Mouse (Mus musculus) neural tube, embryonic 11.5 days (tissue): ENCODE measurements around the gene Rtf2. TPM values are rescaled to one million over a fixed set of nuclear protein-coding genes. Genes with fewer than 3 reads are reported as not detected.

ENCODE experiments used
- ATAC-seq: fragments of 200-750 bp; cut with Nextera tagmentation; 2 replicates; pipeline ENCODE4 v1.8.0; 2017; ENCODE audit warnings: moderate number of reproducible peaks, mild to moderate bottlenecking, moderate TSS enrichment, moderate library complexity; ENCODE audit not compliant: insufficient read depth, low FRiP score, low TSS enrichment
- DNase-seq: peaks from one replicate; pipeline ENCODE4 v3.0.0-alpha.2; 2015; ENCODE audit warnings: low spot score
- H3K27ac ChIP-seq: fragments of 300-500 bp; sonication (generic); 2 replicates; pipeline ENCODE4 v1.5.1; 2014; ENCODE audit warnings: low read depth, mild to moderate bottlenecking, low read length
- H3K27me3 ChIP-seq: fragments of 300-500 bp; sonication (generic); 2 replicates; pipeline ENCODE4 v1.6.1; 2014; ENCODE audit warnings: mild to moderate bottlenecking, low read length, mixed read lengths; ENCODE audit not compliant: control insufficient read depth, insufficient read depth
- H3K36me3 ChIP-seq: fragments of 300-500 bp; sonication (generic); 2 replicates; pipeline ENCODE4 v1.6.1; 2014; ENCODE audit warnings: mild to moderate bottlenecking, low read length, moderate library complexity, mixed read lengths; ENCODE audit not compliant: control insufficient read depth, insufficient read depth
- H3K4me1 ChIP-seq: fragments of 300-500 bp; sonication (generic); 2 replicates; pipeline ENCODE4 v1.6.1; 2014; ENCODE audit warnings: low read length, mixed read lengths; ENCODE audit not compliant: control insufficient read depth, insufficient read depth
- H3K4me2 ChIP-seq: fragments of 300-500 bp; sonication (generic); 2 replicates; pipeline ENCODE4 v1.6.1; 2014; ENCODE audit warnings: low read depth, mild to moderate bottlenecking, moderate library complexity
- H3K4me3 ChIP-seq: fragments of 300-500 bp; sonication (generic); 2 replicates; pipeline ENCODE4 v1.5.1; 2014; ENCODE audit warnings: low read depth, low read length
- H3K9ac ChIP-seq: fragments of 300-500 bp; sonication (generic); 2 replicates; pipeline ENCODE4 v1.6.1; 2014; ENCODE audit warnings: mild to moderate bottlenecking, low read length
- H3K9me3 ChIP-seq: fragments of 300-500 bp; sonication (generic); 2 replicates; pipeline ENCODE4 v1.6.1; 2016; ENCODE audit warnings: low read length; ENCODE audit not compliant: control insufficient read depth
- WGBS: fragments of 180-500 bp; shearing (Covaris S2); extraction: QIAGEN DNeasy Blood & Tissue Kit; methylation state at CpG from one replicate; pipeline ENCODE4 v1.1.7; 2014; 5-methylcytosine and 5-hydroxymethylcytosine counted together
- polyA plus RNA-seq: library from polyadenylated mRNA; unstranded; fragments of >200 nt; fragmentation: Nextera tagmentation; extraction: Ambion mirVana; gene quantifications from 2 replicates; pipeline ENCODE4 v1.2.1, GENCODE M21; 2014

The Rtf2 gene
- polyA plus RNA-seq: 100 and 105 TPM in 2 replicates

GRCm38 (mm10) chr2:172439843-172440639 is at the start of gene Rtf2:
Gene Rtf2, plus strand, starts transcription at chr2:172440556.
- 2% methylated on average over 35 of the region's 35 CpGs for WGBS
- Histone ChIP-seq H3K9ac (peak within 1 kb of the TSS; percentile 67), H3K4me2 (peak within 1 kb of the TSS; percentile 59), H3K27ac (no peak within 1 kb of the TSS), H3K36me3 (no peaks in the 10 kb centered on the region), H3K27me3 (no peaks in the 10 kb centered on the region), H3K9me3 (no peaks in the 10 kb centered on the region), H3K4me1 (peaks cover 14% of the 10 kb centered on the region), H3K4me3 (peak within 1 kb of the TSS; percentile 78)
- ATAC-seq: peak; percentile 99
- DNase-seq: peak; percentile 97

DNA sequence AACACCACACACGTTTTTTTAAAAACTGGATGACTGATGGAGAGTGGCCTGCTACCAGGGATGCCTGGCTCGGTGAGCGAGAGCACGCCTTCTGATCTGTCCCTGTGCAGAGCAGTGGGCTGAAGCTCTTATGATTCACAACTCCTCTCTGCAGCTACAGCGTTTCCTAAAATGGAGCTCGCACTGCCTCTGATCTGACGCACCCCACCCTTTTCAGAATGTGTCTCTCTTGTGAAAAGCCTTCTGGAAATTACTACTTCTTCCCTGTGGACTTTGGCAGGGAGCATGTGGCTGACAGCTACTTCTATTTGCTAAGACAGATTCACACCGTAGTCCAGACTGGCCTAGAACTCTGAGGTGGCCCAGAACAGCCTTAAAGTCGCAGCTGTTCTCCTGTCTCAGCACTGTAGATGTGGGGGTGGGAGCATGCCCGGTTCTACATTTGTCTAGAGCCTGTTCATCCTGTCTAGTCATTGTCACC is 48.3 kb upstream of the Rtf2 start:
- no peaks in the 10 kb centered on the region for H3K36me3 ChIP-seq
- H3K4me3 ChIP-seq: no peak overlapping the region
- DNase-seq (no peak), ATAC-seq (no peak)
- 76% methylated on average over 10 of the region's 10 CpGs for WGBS
- no peaks in the 10 kb centered on the region for H3K4me1 ChIP-seq
- H3K27ac ChIP-seq: no peak overlapping the region
- H3K27me3 ChIP-seq: no peaks in the 10 kb centered on the region
- H3K4me2 ChIP-seq: no peak overlapping the region
- no peaks in the 10 kb centered on the region for H3K9me3 ChIP-seq
- H3K9ac ChIP-seq: no peak overlapping the region

- Histone ChIP-seq H3K4me3 (no peak within 1 kb of the TSS), H3K9me3 (no peaks in the 10 kb centered on the region), H3K9ac (no peak within 1 kb of the TSS), H3K27ac (no peak within 1 kb of the TSS), H3K4me1 (no peaks in the 10 kb centered on the region), H3K27me3 (no peaks in the 10 kb centered on the region), H3K4me2 (no peak within 1 kb of the TSS), H3K36me3 (no peaks in the 10 kb centered on the region)
- ATAC-seq (no peak), DNase-seq (no peak)
- WGBS: 36% methylated on average over 13 of the region's 13 CpGs
Observed at GRCm38 (mm10) chr2:172393391-172394051, 46.8 kb upstream of the Rtf2 start, which contains the start of gene Cass4. Gene Cass4, plus strand, starts transcription at chr2:172393794.

- ATAC-seq (no peak), DNase-seq (no peak)
- Histone ChIP-seq H3K9ac (no peak overlapping the region), H3K36me3 (no peaks in the 10 kb centered on the region), H3K4me1 (no peaks in the 10 kb centered on the region), H3K27me3 (no peaks in the 10 kb centered on the region), H3K4me3 (no peak overlapping the region), H3K9me3 (no peaks in the 10 kb centered on the region), H3K27ac (no peak overlapping the region), H3K4me2 (no peak overlapping the region)
- 75% methylated on average over 2 of the region's 2 CpGs for WGBS
Observed at GRCm38 (mm10) chr2:172394052-172394392, 46.3 kb upstream of the Rtf2 start.

DNA sequence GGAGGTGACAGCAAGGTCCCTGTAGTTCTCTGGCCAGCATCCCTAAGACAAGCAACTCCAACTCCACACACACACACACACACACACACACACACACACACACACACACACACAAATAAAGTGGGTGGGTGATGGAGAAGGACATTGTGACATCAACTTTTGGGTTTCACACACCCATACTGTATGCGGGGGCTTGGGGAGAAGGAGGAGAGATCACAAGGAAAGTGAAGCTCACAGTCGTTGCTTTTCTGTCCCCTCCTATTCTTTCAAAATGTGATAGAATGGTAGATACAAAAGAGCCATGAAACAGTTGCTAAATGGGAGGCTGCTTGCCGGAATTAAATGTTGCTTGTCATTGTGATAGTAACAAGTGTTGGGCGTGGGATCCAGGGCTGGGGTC is 45.7 kb upstream of the Rtf2 start:
- DNase-seq (no peak), ATAC-seq (no peak)
- no peak overlapping the region for H3K4me2 ChIP-seq
- WGBS: 76% methylated on average over 4 of the region's 4 CpGs
- no peak overlapping the region for H3K27ac ChIP-seq
- no peak overlapping the region for H3K4me3 ChIP-seq
- no peaks in the 10 kb centered on the region for H3K36me3 ChIP-seq
- H3K9me3 ChIP-seq: no peaks in the 10 kb centered on the region
- no peaks in the 10 kb centered on the region for H3K27me3 ChIP-seq
- no peak overlapping the region for H3K9ac ChIP-seq
- no peaks in the 10 kb centered on the region for H3K4me1 ChIP-seq

- Histone ChIP-seq H3K9me3 (no peaks in the 10 kb centered on the region), H3K27me3 (no peaks in the 10 kb centered on the region), H3K36me3 (no peaks in the 10 kb centered on the region), H3K4me1 (no peaks in the 10 kb centered on the region), H3K4me3 (no peak overlapping the region), H3K4me2 (no peak overlapping the region), H3K27ac (no peak overlapping the region), H3K9ac (no peak overlapping the region)
- 40% methylated on average over 9 of the region's 9 CpGs for WGBS
- DNase-seq: peak; percentile 27
- no peak for ATAC-seq
Observed at GRCm38 (mm10) chr2:172395961-172396360, 44.4 kb upstream of the Rtf2 start.

DNA sequence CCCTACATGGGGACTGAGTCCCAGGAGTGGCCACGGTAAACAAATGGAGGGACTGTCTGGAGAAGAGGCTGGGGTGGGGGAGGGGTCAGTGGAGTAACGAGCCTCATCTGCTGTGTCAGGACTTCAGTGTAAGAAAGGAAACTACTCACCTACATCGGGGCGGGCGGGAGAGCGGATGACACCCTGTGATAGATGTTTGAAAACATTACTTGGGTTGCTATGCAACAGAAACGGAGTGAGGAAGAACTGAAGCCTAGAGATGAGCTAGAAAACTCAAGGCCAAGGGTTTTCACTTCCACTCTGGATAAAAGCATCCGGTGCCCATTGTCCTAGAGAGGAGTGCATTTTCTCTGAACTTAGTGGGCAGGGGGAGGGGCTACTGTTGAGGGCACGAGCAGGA is 40.5 kb upstream of the Rtf2 start:
- 43% methylated on average over 9 of the region's 9 CpGs for WGBS
- H3K36me3 ChIP-seq: no peaks in the 10 kb centered on the region
- ATAC-seq (0 out of 2 replicates have a peak, but pooled peaks have one; percentile 45), DNase-seq (no peak)
- no peaks in the 10 kb centered on the region for H3K9me3 ChIP-seq
- no peak overlapping the region for H3K9ac ChIP-seq
- no peak overlapping the region for H3K4me2 ChIP-seq
- no peaks in the 10 kb centered on the region for H3K27me3 ChIP-seq
- no peak overlapping the region for H3K27ac ChIP-seq
- H3K4me3 ChIP-seq: no peak overlapping the region
- H3K4me1 ChIP-seq: no peaks in the 10 kb centered on the region

DNA sequence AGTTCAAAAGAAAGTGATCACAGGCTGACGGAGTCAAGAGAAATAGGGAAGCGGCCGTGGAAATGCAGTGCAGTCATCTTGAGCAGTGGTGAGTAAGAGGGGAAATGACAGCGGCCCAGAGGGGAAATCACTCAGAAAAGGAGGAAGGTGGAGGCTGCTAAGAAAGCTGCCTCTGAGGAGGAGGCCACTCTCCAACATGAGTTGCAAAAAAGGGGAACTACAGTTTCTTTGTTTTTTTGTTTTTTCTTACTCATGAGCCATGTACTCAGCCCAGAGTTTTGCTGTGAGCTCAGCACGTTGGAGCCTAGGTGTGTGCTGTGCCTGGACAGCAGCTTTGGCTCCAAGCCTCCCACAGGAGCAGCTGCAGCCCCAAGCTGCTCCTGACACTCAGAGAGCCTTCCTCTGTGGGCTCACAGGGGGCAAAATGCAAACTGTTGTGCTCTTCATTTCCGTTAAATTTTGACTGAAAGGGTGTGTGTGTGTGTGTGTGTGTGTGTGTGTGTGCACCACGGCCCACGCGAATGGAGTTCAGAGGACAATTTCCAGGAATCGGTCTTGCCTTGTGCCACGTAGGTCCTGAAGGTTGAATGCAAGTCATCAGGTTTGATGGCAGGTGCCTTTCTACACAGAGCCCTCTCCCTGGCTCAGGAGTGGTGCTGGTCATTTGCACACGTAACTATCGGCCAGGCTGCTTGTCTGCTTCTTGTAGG is 39.1 kb upstream of the Rtf2 start:
- Histone ChIP-seq H3K36me3 (no peaks in the 10 kb centered on the region), H3K9me3 (no peaks in the 10 kb centered on the region), H3K27me3 (no peaks in the 10 kb centered on the region), H3K9ac (no peak overlapping the region), H3K27ac (no peak overlapping the region), H3K4me2 (no peak overlapping the region), H3K4me1 (no peaks in the 10 kb centered on the region), H3K4me3 (no peak overlapping the region)
- ATAC-seq: no peak
- 78% methylated on average over 13 of the region's 13 CpGs for WGBS
- DNase-seq: no peak
